Mouse (Mus musculus): ENCODE results near the gene Adcy1. TPM values are rescaled to one million over a fixed set of nuclear protein-coding genes. Genes with fewer than 3 reads are reported as not detected.

Gene Adcy1
- polyA plus RNA-seq, 1 experiment from 2014 or later, result 2.2 TPM

- Histone ChIP-seq H3K27me3 (ENCODE audit: control insufficient read depth, insufficient read depth, low read length) (no peaks in the 10 kb centered on the region), H3K4me3 (ENCODE audit: low read depth, low read length) (no peak overlapping the region), H3K27ac (ENCODE audit: low read depth, low read length) (no peak overlapping the region), H3K36me3 (ENCODE audit: control insufficient read depth, insufficient read depth, low read length) (no peaks in the 10 kb centered on the region), H3K9ac (ENCODE audit: low read length) (no peak overlapping the region), H3K9me3 (ENCODE audit: control insufficient read depth, low read length) (no peaks in the 10 kb centered on the region), H3K4me2 (no peak overlapping the region), H3K4me1 (ENCODE audit: control insufficient read depth, insufficient read depth, low read length) (no peaks in the 10 kb centered on the region)
- DNase-seq (ENCODE audit: low spot score, missing footprints), result no peak
- no peak for ATAC-seq (ENCODE audit: low FRiP score)
- 74% methylated on average over 7 of the region's 7 CpGs for WGBS
These were observed 86.2 kb downstream of the Adcy1 start for GRCm38 (mm10) chr11:7149471-7149870.

- Histone ChIP-seq H3K4me2 (no peak overlapping the region), H3K4me1 (ENCODE audit: control insufficient read depth, insufficient read depth, low read length) (no peaks in the 10 kb centered on the region), H3K27me3 (ENCODE audit: control insufficient read depth, insufficient read depth, low read length) (no peaks in the 10 kb centered on the region), H3K9me3 (ENCODE audit: control insufficient read depth, low read length) (no peaks in the 10 kb centered on the region), H3K36me3 (ENCODE audit: control insufficient read depth, insufficient read depth, low read length) (no peaks in the 10 kb centered on the region), H3K4me3 (ENCODE audit: low read depth, low read length) (no peak overlapping the region), H3K9ac (ENCODE audit: low read length) (no peak overlapping the region), H3K27ac (ENCODE audit: low read depth, low read length) (no peak overlapping the region)
- WGBS, result 94% methylated on average over 8 of the region's 8 CpGs
- ATAC-seq (ENCODE audit: low FRiP score) (no peak), DNase-seq (ENCODE audit: low spot score, missing footprints) (no peak)
These were observed 87.2 kb downstream of the Adcy1 start for GRCm38 (mm10) chr11:7150511-7150910.

GRCm38 (mm10) chr11:7152371-7152770 lies 89.1 kb downstream of the Adcy1 start:
- H3K9ac ChIP-seq (ENCODE audit: low read length), result no peak overlapping the region
- H3K27me3 ChIP-seq (ENCODE audit: control insufficient read depth, insufficient read depth, low read length), result no peaks in the 10 kb centered on the region
- 94% methylated on average over 12 of the region's 12 CpGs for WGBS
- no peak overlapping the region for H3K4me3 ChIP-seq (ENCODE audit: low read depth, low read length)
- DNase-seq (ENCODE audit: low spot score, missing footprints) (no peak), ATAC-seq (ENCODE audit: low FRiP score) (no peak)
- no peaks in the 10 kb centered on the region for H3K4me1 ChIP-seq (ENCODE audit: control insufficient read depth, insufficient read depth, low read length)
- H3K36me3 ChIP-seq (ENCODE audit: control insufficient read depth, insufficient read depth, low read length), result no peaks in the 10 kb centered on the region
- H3K4me2 ChIP-seq, result no peak overlapping the region
- no peaks in the 10 kb centered on the region for H3K9me3 ChIP-seq (ENCODE audit: control insufficient read depth, low read length)
- H3K27ac ChIP-seq (ENCODE audit: low read depth, low read length), result no peak overlapping the region

GRCm38 (mm10) chr11:7153081-7153480 lies 89.8 kb downstream of the Adcy1 start:
- Histone ChIP-seq H3K9ac (ENCODE audit: low read length) (no peak overlapping the region), H3K27me3 (ENCODE audit: control insufficient read depth, insufficient read depth, low read length) (no peaks in the 10 kb centered on the region), H3K27ac (ENCODE audit: low read depth, low read length) (no peak overlapping the region), H3K4me1 (ENCODE audit: control insufficient read depth, insufficient read depth, low read length) (no peaks in the 10 kb centered on the region), H3K36me3 (ENCODE audit: control insufficient read depth, insufficient read depth, low read length) (no peaks in the 10 kb centered on the region), H3K4me3 (ENCODE audit: low read depth, low read length) (no peak overlapping the region), H3K4me2 (no peak overlapping the region), H3K9me3 (ENCODE audit: control insufficient read depth, low read length) (no peaks in the 10 kb centered on the region)
- DNase-seq (ENCODE audit: low spot score, missing footprints) (no peak), ATAC-seq (ENCODE audit: low FRiP score) (no peak)
- WGBS, result 87% methylated on average over 8 of the region's 8 CpGs

GRCm38 (mm10) chr11:7156427-7156826 lies 93.1 kb downstream of the Adcy1 start:
- Histone ChIP-seq H3K4me3 (ENCODE audit: low read depth, low read length) (no peak overlapping the region), H3K36me3 (ENCODE audit: control insufficient read depth, insufficient read depth, low read length) (no peaks in the 10 kb centered on the region), H3K9ac (ENCODE audit: low read length) (no peak overlapping the region), H3K4me2 (no peak overlapping the region), H3K9me3 (ENCODE audit: control insufficient read depth, low read length) (no peaks in the 10 kb centered on the region), H3K27me3 (ENCODE audit: control insufficient read depth, insufficient read depth, low read length) (no peaks in the 10 kb centered on the region), H3K4me1 (ENCODE audit: control insufficient read depth, insufficient read depth, low read length) (peaks cover 10% of the 10 kb centered on the region), H3K27ac (ENCODE audit: low read depth, low read length) (no peak overlapping the region)
- DNase-seq (ENCODE audit: low spot score, missing footprints) (no peak), ATAC-seq (ENCODE audit: low FRiP score) (no peak)
- WGBS, result 81% methylated on average over 4 of the region's 4 CpGs

- Histone ChIP-seq H3K4me2 (no peak overlapping the region), H3K36me3 (ENCODE audit: control insufficient read depth, insufficient read depth, low read length) (no peaks in the 10 kb centered on the region), H3K27ac (ENCODE audit: low read depth, low read length) (no peak overlapping the region), H3K9me3 (ENCODE audit: control insufficient read depth, low read length) (no peaks in the 10 kb centered on the region), H3K4me1 (ENCODE audit: control insufficient read depth, insufficient read depth, low read length) (peaks cover 10% of the 10 kb centered on the region), H3K27me3 (ENCODE audit: control insufficient read depth, insufficient read depth, low read length) (no peaks in the 10 kb centered on the region), H3K9ac (ENCODE audit: low read length) (no peak overlapping the region), H3K4me3 (ENCODE audit: low read depth, low read length) (no peak overlapping the region)
- 95% methylated on average over 6 of the region's 6 CpGs for WGBS
- no peak for ATAC-seq (ENCODE audit: low FRiP score)
- no peak for DNase-seq (ENCODE audit: low spot score, missing footprints)
These were observed 94.9 kb downstream of the Adcy1 start for GRCm38 (mm10) chr11:7158196-7158595.

- Histone ChIP-seq H3K36me3 (ENCODE audit: control insufficient read depth, insufficient read depth, low read length) (no peaks in the 10 kb centered on the region), H3K27me3 (ENCODE audit: control insufficient read depth, insufficient read depth, low read length) (no peaks in the 10 kb centered on the region), H3K4me1 (ENCODE audit: control insufficient read depth, insufficient read depth, low read length) (peaks cover 10% of the 10 kb centered on the region), H3K9ac (ENCODE audit: low read length) (no peak overlapping the region), H3K4me2 (no peak overlapping the region), H3K9me3 (ENCODE audit: control insufficient read depth, low read length) (no peaks in the 10 kb centered on the region), H3K4me3 (ENCODE audit: low read depth, low read length) (no peak overlapping the region), H3K27ac (ENCODE audit: low read depth, low read length) (no peak overlapping the region)
- ATAC-seq (ENCODE audit: low FRiP score) (peak; percentile 6; the same call in 1 of the 2 replicates), DNase-seq (ENCODE audit: low spot score, missing footprints) (no peak)
- 66% methylated on average over 6 of the region's 6 CpGs for WGBS
These were observed 96.9 kb downstream of the Adcy1 start for GRCm38 (mm10) chr11:7160146-7160545.

- peak; percentile 89 for DNase-seq (ENCODE audit: low spot score, missing footprints)
- no peak overlapping the region for H3K9ac ChIP-seq (ENCODE audit: low read length)
- H3K4me2 ChIP-seq, result no peak overlapping the region
- H3K27me3 ChIP-seq (ENCODE audit: control insufficient read depth, insufficient read depth, low read length), result no peaks in the 10 kb centered on the region
- ATAC-seq (ENCODE audit: low FRiP score), result peak; percentile 84
- H3K27ac ChIP-seq (ENCODE audit: low read depth, low read length), result peak overlapping the region; percentile 59
- H3K9me3 ChIP-seq (ENCODE audit: control insufficient read depth, low read length), result no peaks in the 10 kb centered on the region
- no peak overlapping the region for H3K4me3 ChIP-seq (ENCODE audit: low read depth, low read length)
- no peaks in the 10 kb centered on the region for H3K36me3 ChIP-seq (ENCODE audit: control insufficient read depth, insufficient read depth, low read length)
- H3K4me1 ChIP-seq (ENCODE audit: control insufficient read depth, insufficient read depth, low read length), result peaks cover 10% of the 10 kb centered on the region
- WGBS, result 25% methylated on average over 4 of the region's 4 CpGs
These were observed 97.4 kb downstream of the Adcy1 start for GRCm38 (mm10) chr11:7160637-7161101.

GRCm38 (mm10) chr11:7161502-7162174 lies 98.3 kb downstream of the Adcy1 start:
- H3K9ac ChIP-seq (ENCODE audit: low read length), result no peak overlapping the region
- H3K4me3 ChIP-seq (ENCODE audit: low read depth, low read length), result no peak overlapping the region
- peaks cover 10% of the 10 kb centered on the region for H3K4me1 ChIP-seq (ENCODE audit: control insufficient read depth, insufficient read depth, low read length)
- 83% methylated on average over 8 of the region's 8 CpGs for WGBS
- no peaks in the 10 kb centered on the region for H3K27me3 ChIP-seq (ENCODE audit: control insufficient read depth, insufficient read depth, low read length)
- H3K9me3 ChIP-seq (ENCODE audit: control insufficient read depth, low read length), result no peaks in the 10 kb centered on the region
- DNase-seq (ENCODE audit: low spot score, missing footprints) (peak; percentile 90), ATAC-seq (ENCODE audit: low FRiP score) (peak; percentile 47)
- H3K36me3 ChIP-seq (ENCODE audit: control insufficient read depth, insufficient read depth, low read length), result no peaks in the 10 kb centered on the region
- H3K4me2 ChIP-seq, result no peak overlapping the region
- H3K27ac ChIP-seq (ENCODE audit: low read depth, low read length), result no peak overlapping the region; the same call in 1 of the 2 replicates
